Mouse (Mus musculus): ENCODE data around the gene Aspdh. TPM values are rescaled to one million over a fixed set of nuclear protein-coding genes. Genes with fewer than 3 reads are reported as not detected.

The Aspdh gene
- total RNA-seq, 2 experiments from 2014 or later, result not detected

- no peak for ATAC-seq (ENCODE audit: poor library complexity, severe bottlenecking)
These were observed 32.3 kb downstream of the Aspdh start for GRCm38 (mm10) chr7:44497361-44498055.

GRCm38 (mm10) chr7:44498922-44499321 lies 33.7 kb downstream of the Aspdh start:
- ATAC-seq (ENCODE audit: poor library complexity, severe bottlenecking), result no peak

GRCm38 (mm10) chr7:44500046-44500445 lies 34.9 kb downstream of the Aspdh start:
- ATAC-seq (ENCODE audit: poor library complexity, severe bottlenecking), result no peak

- ATAC-seq (ENCODE audit: poor library complexity, severe bottlenecking), result peak; percentile 86
These were observed 36.4 kb downstream of the Aspdh start for GRCm38 (mm10) chr7:44501563-44502115.

- no peak for ATAC-seq (ENCODE audit: poor library complexity, severe bottlenecking)
These were observed 42.3 kb downstream of the Aspdh start for GRCm38 (mm10) chr7:44507491-44507890.

Other genes starting within 250 kb of the Aspdh start
- gene Klk1b5, start 249.4 kb upstream of the Aspdh start, total RNA-seq (2015), result not detected in 2 replicates
- gene Klk1b5, start 249.4 kb upstream of the Aspdh start, total RNA-seq (2017), result not detected in 2 replicates
- gene Klk1, start 240.0 kb upstream of the Aspdh start, total RNA-seq (2015), result not detected in 2 replicates
- not detected in 2 replicates for gene Klk1, start 240.0 kb upstream of the Aspdh start, total RNA-seq (2017)
- not detected in 2 replicates for gene Gm36864, start 229.2 kb upstream of the Aspdh start, total RNA-seq (2015)
- gene Gm36864, start 229.2 kb upstream of the Aspdh start, total RNA-seq (2017), result not detected in 2 replicates
- 3.0 and 3.1 TPM in 2 replicates for gene 1700028J19Rik, start 218.7 kb upstream of the Aspdh start, total RNA-seq (2015)
- 0.62 and 0.94 TPM in 2 replicates for gene 1700028J19Rik, start 218.7 kb upstream of the Aspdh start, total RNA-seq (2017)
- gene 2410002F23Rik, start 218.7 kb upstream of the Aspdh start, total RNA-seq (2015), result 19.9 and 20.8 TPM in 2 replicates
- gene 2410002F23Rik, start 218.7 kb upstream of the Aspdh start, total RNA-seq (2017), result 17.2 and 23.0 TPM in 2 replicates
- gene Acp4, start 208.0 kb upstream of the Aspdh start, total RNA-seq (2015), result not detected in 2 replicates
- gene Acp4, start 208.0 kb upstream of the Aspdh start, total RNA-seq (2017), result not detected in 2 replicates
- gene Gm15517, start 203.9 kb upstream of the Aspdh start, total RNA-seq (2015), result not detected in 2 replicates
- not detected in 2 replicates for gene Gm15517, start 203.9 kb upstream of the Aspdh start, total RNA-seq (2017)
- gene Clec11a, start 158.5 kb upstream of the Aspdh start, total RNA-seq (2015), result 0.80 and 1.9 TPM in 2 replicates
- gene Clec11a, start 158.5 kb upstream of the Aspdh start, total RNA-seq (2017), result 0.77 and 1.7 TPM in 2 replicates
- gene Shank1, start 155.1 kb upstream of the Aspdh start, total RNA-seq (2015), result 0.02 and 0.07 TPM in 2 replicates
- gene Shank1, start 155.1 kb upstream of the Aspdh start, total RNA-seq (2017), result not detected in 2 replicates
- 0.29 TPM in 1 of 2 replicates, not detected in the other for gene Syt3, start 81.3 kb upstream of the Aspdh start, total RNA-seq (2015)
- 0.22 TPM in 1 of 2 replicates, not detected in the other for gene Syt3, start 81.3 kb upstream of the Aspdh start, total RNA-seq (2017)
- gene 1700008O03Rik, start 79.6 kb upstream of the Aspdh start, total RNA-seq (2015), result 0.42 TPM in 1 of 2 replicates, not detected in the other
- not detected in 2 replicates for gene 1700008O03Rik, start 79.6 kb upstream of the Aspdh start, total RNA-seq (2017)
- not detected in 2 replicates for gene Lrrc4b, start 36.4 kb upstream of the Aspdh start, total RNA-seq (2015)
- not detected in 2 replicates for gene Lrrc4b, start 36.4 kb upstream of the Aspdh start, total RNA-seq (2017)
- gene Josd2, start 2.6 kb downstream of the Aspdh start, total RNA-seq (2015), result 18.2 and 20.3 TPM in 2 replicates
- 12.5 and 14.0 TPM in 2 replicates for gene Josd2, start 2.6 kb downstream of the Aspdh start, total RNA-seq (2017)
- gene Emc10, start 31.1 kb downstream of the Aspdh start, total RNA-seq (2015), result 42.4 and 47.4 TPM in 2 replicates
- gene Emc10, start 31.1 kb downstream of the Aspdh start, total RNA-seq (2017), result 23.1 and 27.4 TPM in 2 replicates
- gene Fam71e1, start 31.2 kb downstream of the Aspdh start, total RNA-seq (2015), result 1.7 and 2.0 TPM in 2 replicates
- 0.12 TPM in 1 of 2 replicates, not detected in the other for gene Fam71e1, start 31.2 kb downstream of the Aspdh start, total RNA-seq (2017)
- not detected in 2 replicates for gene Mybpc2, start 59.3 kb downstream of the Aspdh start, total RNA-seq (2015)
- not detected in 2 replicates for gene Mybpc2, start 59.3 kb downstream of the Aspdh start, total RNA-seq (2017)
- 3.2 and 3.8 TPM in 2 replicates for gene Spib, start 66.7 kb downstream of the Aspdh start, total RNA-seq (2015)
- 4.1 and 6.4 TPM in 2 replicates for gene Spib, start 66.7 kb downstream of the Aspdh start, total RNA-seq (2017)
- gene Pold1, start 83.5 kb downstream of the Aspdh start, total RNA-seq (2015), result 36.1 and 44.3 TPM in 2 replicates
- gene Pold1, start 83.5 kb downstream of the Aspdh start, total RNA-seq (2017), result 39.4 and 48.4 TPM in 2 replicates
- gene Nr1h2, start 88.6 kb downstream of the Aspdh start, total RNA-seq (2015), result 47.4 and 51.5 TPM in 2 replicates
- gene Nr1h2, start 88.6 kb downstream of the Aspdh start, total RNA-seq (2017), result 50.7 and 70.7 TPM in 2 replicates
- gene Napsa, start 107.0 kb downstream of the Aspdh start, total RNA-seq (2015), result 473 and 485 TPM in 2 replicates
- 207 and 235 TPM in 2 replicates for gene Napsa, start 107.0 kb downstream of the Aspdh start, total RNA-seq (2017)
- gene Kcnc3, start 125.3 kb downstream of the Aspdh start, total RNA-seq (2015), result 0.41 and 0.67 TPM in 2 replicates
- gene Kcnc3, start 125.3 kb downstream of the Aspdh start, total RNA-seq (2017), result not detected in 2 replicates
- not detected in 2 replicates for gene Myh14, start 205.5 kb downstream of the Aspdh start, total RNA-seq (2015)
- not detected in 2 replicates for gene Myh14, start 205.5 kb downstream of the Aspdh start, total RNA-seq (2017)
- not detected in 2 replicates for gene Izumo2, start 243.4 kb downstream of the Aspdh start, total RNA-seq (2015)
- not detected in 2 replicates for gene Izumo2, start 243.4 kb downstream of the Aspdh start, total RNA-seq (2017)